Mouse (Mus musculus): ENCODE results near the gene Car4.

DNA sequence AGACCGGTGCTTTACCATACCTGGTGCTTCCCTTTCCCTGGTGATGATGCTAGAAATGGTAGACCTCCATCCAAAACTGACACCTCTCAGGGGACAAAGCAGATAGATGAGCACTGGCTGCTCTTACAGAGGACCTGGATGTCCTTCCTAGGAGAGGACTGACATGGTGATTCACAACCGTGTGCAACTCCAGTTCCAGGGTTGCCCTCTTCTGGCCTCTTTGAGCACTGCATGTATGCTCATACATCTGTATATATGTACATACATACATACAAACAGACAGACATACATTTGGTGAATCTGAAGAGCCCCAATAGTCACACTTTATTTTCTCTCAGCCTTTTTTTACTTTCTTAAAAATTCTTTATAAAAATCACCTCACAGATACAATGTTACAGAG lies 20.5 kb downstream of the Car4 start:
- no peak for TF ChIP-seq POLR2A (IDR thresholded peaks at IDR 0.05; ENCODE audit: borderline replicate concordance, insufficient read depth, low read length)
- TF ChIP-seq CTCF (IDR thresholded peaks at IDR 0.05; ENCODE audit: borderline replicate concordance, insufficient read depth, low read depth, low read length), result peak; percentile 79
